Mouse (Mus musculus) bone marrow macrophage, adult 2 months (primary cell): Measurements from ENCODE around the gene Prpf4b.

ENCODE experiments used
- CTCF ChIP-seq: IDR thresholded peaks from 2 replicates; pipeline ENCODE4 v1.5.1; 2012; ENCODE audit warnings: low read depth, mild to moderate bottlenecking, low read length, moderate library complexity
- POLR2A ChIP-seq: IDR thresholded peaks from 2 replicates; pipeline ENCODE4 v1.6.1; 2012; ENCODE audit warnings: mild to moderate bottlenecking, low read depth, low read length, borderline replicate concordance

GRCm38 (mm10) chr13:34876481-34876880 lies 1.4 kb downstream of the Prpf4b start:
- TF ChIP-seq CTCF = no peak
- TF ChIP-seq POLR2A = no peak
